Mouse (Mus musculus) frontal cortex, postnatal 10 days (tissue): ENCODE results near the gene Guca2a.
A peak's percentile ranks its signal among the peaks of the same experiment; 100 is the strongest.
"Not testable (repeated sequence)": the region's sequence is repeated elsewhere in the genome, so short reads cannot be mapped to it uniquely, and the experiment has no call there.

ENCODE experiments used
- DNase-seq, 2 experiments: peaks; one replicate each; pipeline ENCODE4 v3.0.0; 2022; ENCODE audit warnings: low spot score in 2 of 2, mixed read lengths in 1 of 2

Guca2a gene

DNA sequence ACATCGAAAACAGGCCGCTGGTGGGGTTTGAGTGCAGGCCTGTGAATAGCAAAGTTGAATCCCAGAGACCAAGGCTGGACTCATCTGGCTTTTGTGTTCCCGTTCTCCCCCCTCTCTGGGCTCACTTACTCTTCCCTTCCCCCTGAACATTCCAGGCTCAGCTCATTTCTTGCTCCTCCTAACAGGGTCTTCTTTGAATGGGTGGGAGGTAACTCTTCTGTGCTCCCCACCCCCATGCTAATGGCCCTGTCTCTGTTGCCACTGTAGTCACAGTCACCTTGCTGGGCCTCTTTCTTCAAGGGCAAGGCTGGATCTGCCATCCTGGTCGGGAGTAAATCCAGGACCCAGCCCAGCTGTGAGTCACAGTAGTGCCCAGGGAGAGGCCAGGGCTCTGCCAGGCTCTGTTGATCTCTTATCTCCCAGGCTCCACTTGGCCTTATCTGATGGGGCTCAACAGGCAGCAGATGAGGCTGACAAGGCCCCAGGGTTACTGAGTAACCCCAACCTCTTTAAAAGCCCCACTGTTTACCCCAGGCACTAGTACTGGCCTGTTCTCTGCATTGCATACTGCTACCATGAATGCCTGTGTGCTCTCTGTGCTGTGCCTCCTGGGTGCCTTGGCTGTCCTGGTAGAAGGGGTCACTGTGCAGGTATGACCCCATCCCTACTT lies at the start of gene Guca2a:
TSS of gene Guca2a (plus strand) at position 529 of the 670 bp plus-strand sequence.
- no peak for DNase-seq

DNA sequence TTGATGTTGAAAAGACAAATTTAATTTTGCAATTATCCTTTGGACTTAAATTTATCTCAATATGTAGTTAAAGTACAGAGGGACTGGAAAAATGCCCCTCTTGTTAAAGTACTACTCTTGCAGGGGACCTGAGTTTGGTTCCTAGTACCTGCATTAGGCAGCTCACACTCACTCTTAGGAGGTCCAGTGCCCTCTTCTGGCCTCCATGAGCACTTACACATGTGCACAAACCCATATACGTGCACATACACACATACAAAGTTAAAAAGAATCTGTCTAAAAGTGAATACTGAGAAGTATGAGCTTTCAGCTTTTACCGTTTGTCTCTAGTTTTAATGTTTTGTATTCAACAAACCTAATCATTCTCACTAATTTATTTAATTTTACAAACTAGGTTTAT lies 49.5 kb upstream of the Guca2a start:
- DNase-seq = no peak

DNA sequence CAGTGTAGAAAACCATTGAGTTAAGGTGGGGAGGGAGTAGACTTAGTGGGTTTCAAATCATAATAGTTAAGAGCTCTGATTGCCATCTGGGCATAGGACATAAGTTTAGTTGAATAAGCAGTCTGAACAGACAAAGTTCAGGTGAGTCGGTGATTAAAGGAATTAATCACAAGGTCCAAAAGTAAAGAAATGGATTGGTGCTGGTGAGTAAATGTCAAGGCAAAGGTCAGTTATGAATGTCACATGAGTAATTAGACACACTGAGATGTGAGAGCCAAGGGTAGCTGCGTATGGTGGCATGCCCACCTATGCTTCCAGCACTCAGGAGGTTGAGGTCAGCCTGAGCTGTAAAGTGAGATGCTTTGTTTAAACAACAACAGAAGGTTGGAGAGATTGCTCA lies 48.1 kb upstream of the Guca2a start:
- no peak for DNase-seq

DNA sequence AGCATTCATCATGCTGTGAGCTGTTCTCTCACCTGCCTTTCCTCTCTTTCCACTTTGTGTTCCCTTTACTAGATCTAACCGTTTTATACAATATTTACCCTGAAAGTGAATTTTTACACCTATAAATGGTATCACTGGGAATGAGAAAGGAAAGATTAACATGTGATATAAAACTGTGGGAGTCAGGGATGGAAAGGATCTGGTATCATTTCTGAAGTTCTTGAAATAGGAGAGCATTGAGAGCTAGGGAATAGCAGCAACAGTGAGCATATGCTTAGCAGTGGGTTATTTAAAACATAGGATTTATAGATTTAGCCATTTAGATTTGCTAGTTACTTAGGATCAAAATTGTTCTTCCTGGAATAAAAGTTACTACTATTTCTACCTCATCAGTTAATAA lies 47.5 kb upstream of the Guca2a start:
- DNase-seq = no peak

DNA sequence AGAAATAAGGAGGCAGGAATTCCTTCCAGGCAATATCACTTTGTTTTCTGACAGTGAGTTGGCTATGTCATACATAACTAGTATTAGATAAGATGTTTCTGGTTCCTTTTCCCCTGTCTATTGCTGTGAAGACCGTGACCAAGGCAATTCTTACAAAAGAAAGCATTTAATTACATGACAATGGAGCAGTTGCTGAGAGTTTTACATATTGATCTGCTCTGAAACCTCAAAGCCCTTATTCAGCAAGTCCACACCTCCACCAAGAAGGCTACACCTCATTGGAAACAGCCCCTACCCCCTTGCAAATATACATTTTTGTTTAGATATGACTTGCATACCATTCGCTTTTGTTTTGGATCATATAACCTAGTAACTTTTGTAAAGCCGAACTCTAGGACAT lies 45.0 kb upstream of the Guca2a start:
- DNase-seq = no peak

DNA sequence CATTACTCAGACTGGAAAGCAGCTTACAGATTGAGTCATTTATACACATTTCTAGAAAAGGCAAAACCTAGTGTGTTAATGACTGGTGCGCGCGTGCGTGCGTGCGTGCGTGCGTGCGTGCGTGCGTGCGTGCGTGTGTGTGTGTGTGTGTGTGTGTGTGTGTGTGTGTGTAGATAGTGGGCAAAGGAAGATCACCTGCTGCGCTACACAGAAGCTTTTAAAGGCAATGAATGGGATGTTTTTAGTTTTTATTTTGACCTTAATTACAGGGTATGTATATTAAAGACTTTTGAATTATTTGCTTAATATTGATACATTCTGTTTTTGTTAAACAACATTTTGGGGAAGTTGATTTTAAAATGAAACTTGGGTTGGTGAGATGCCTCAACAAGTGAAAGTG lies 43.2 kb upstream of the Guca2a start:
- DNase-seq = no peak

DNA sequence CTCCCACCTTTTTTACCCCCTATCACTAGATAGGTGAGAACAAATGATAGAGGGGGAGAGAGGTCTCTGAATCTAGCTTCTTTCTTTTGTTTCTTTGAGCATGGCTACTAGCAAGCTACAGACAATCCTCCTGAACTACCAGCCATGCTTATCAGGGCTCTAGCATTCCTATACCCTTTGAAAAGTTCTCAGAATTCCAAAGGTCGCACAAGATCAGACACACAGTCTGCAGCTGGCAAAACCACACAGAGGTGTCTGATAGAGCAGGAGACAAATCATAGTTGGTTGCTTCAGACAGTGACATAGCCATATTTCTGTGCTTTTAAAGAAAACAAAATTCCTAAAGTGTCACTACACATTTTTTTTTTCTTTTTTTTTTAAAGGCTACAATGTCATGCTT lies 37.9 kb upstream of the Guca2a start:
- no peak for DNase-seq

DNA sequence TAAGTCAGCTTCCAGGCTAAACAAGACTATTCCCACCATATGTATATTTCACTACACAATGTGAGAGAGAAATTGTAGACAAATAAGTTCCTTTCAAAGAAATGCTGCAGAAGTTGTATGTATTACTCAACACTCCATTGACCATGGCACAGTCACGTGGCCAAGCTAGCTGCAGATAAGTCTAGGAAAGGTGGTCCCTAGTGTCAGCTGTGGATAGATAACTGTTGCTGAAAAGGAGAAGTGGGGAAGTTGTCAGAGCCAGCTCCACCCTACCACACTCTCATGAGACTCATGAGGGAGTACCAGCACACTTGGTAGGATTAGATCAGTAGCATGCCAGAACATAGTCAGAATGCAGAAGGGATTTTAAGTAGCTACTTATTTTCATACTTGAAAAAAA lies 28.0 kb upstream of the Guca2a start:
- no peak for DNase-seq

DNA sequence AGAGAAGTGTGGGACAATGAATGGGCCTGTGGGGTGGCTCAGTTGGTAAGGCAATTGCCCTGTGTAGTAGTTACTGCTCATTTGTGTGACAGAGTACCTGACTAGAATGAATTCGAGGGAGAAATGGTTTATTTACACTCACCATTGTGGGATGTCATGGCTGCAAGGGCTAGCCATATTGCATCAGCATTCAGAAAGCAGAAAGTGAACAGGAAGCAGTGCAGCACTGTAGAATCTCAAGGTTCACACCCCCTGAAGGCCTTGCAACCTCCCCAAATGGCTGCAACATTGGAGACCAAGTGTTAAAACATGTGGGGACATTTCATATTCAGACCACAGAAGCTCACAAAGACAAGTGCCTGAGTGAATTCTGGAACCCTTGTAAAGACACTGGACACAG lies 23.4 kb upstream of the Guca2a start:
- DNase-seq = no peak

DNA sequence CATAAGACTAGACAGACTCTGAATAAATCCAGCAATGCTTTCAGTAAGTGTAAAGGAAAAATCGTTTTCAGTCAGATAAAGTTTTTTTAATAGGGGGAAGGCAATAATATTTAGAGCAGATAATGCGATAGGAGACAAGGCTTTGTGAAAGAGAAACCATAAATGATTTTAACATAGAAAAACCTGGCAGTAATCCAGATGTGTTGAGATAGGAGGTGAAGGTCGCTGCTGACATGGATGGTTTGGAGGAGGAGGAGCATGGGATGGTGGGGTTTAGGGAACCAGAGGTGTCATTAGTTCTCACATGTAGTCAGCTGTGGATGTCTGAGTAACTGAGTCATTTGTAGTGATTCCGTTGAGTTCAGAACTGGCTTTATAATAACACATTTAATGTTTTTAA lies 22.8 kb upstream of the Guca2a start:
- no peak for DNase-seq

DNA sequence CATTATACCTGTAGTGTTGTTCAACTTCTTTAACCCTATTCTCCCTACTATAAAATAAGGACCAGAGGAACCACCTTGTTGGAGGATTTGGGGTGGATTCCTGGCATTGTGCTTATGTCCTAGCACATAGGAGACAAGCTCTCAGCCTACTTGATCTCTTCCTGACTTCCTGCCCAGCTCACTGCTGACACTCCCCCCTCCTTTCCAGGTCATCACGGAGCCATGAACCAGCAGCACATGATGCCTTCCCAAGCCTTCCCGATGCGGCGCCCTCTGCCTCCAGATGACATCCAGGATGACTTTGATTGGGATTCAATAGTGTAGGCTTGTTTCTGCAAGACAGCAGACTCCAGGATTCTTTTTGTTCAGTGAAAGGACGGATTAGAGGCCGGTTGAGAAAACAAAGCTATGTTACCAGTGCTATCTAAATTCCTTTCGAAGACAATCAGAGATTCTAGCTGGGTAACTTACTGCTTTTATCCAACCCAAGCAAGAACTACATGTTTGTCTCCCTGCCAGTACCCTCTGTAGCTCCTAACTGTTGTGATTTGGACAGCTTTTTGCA lies 11.3 kb upstream of the Guca2a start:
- no peak for DNase-seq

DNA sequence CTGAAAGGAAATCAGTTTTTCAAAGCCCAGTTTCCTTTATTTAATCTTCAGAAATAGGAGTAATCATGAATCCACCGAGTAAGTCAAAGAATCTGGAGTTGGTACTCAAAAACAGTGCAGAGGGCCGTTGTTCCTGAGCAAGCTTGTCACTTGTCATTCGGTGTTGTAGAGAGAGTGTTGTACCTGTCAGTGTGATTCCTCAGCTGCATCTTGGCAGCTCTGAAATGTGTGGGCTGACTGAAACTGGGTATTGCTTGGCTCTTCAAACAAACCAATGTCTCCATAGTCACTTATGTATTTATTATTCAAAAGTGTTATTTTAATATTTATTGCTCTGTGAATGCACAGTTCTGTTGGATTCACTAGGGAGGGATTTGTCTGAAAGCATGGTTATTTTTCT lies 10.6 kb upstream of the Guca2a start:
- DNase-seq = no peak

DNA sequence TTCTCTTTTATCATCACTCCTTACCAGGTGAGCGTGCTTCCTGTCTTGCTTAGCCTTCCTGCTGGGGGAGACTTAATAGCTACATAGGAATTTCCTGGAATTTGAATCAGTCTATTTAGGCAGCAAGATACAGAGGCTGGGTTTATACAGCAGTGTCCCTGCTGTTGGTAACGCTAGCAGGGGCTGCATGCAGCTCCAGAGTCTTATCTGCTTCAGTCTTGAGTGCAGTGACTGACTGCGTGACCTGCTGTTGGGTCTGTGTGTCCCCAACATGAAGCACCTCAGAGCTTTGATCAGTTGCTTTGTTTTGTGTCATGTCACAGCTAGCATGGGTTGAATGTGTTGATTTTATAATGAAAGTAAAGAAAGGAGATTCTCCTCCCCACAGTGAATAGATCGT lies 10.2 kb upstream of the Guca2a start:
- no peak for DNase-seq

DNA sequence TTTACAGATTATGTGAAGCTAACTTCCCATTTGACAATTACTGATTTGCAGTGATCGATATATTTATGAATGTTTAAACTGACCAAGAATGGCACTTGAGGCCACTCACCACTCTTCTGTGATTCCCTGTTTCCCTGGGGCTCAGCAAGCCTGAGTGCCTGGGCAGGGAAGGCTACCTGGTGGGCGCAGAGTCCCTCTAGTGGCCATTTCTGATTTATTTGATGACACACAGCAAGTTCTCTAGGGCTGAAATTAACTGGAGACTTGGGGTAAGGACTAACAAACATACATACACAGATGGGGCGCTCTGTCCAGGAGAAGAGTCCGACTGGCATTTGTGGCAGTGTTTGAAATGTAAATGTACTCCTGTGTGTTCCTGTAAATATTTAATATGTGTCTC lies 9.1 kb upstream of the Guca2a start:
- DNase-seq = not testable (repeated sequence)

DNA sequence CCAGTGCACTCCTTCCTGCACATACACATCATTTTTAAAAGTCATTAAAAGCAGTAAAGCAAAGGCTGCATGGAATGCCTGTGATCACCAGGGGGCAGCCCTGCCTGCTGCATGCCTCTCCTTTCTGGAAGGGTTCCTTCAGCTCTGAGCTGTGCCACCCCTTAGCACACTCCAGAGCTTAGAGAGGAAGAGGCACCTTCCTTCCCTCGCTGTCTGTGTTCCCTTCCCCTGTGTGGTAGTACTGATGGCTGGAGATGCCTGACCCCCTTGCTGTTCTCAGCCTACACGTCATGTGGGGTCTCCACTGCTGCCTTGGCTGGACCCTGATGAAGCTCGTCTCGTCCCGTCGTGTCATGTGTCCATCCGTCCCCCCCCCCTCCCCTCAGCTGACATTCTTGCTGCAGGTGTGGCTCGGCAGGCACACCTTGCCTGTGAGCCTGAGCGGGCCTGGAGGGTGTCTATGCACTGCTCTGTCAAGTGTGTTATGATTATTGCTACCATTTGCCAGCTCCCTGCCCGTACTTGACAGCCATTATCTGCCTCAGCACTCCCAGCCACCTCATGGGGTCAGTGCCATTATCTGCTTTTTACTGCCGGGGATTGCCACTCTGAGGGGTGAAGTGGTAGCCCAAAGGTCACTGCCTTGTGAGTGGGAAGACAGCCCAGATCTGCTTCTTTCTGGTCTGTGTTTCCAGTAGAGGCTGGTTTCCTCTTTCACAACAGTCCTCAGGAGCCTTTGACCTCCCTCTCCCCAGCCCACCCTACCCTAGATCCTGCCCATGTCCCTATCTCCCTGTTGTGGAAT lies 6.2 kb upstream of the Guca2a start:
- DNase-seq = peak in 1 of 2 experiments; percentile 49

DNA sequence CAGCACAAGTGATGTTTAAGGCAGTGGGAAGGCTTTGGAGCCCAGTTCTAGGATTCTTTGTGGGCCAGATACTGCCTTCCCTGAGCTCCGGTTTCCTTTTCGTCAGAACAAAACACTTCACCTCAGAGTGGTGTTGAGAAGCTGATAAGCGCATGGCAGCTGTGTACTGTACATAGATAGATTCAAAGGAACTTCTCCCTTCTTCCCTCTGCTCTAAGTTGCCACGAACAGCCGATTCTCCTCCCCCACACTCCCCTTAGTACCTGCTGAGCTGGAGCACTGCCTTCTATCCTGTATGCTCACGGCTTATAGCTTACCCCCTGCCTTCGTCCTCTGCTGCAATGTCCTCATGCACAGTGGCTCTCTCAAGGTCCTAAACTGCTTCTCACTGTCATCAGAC lies 4.8 kb upstream of the Guca2a start:
- DNase-seq = no peak

DNA sequence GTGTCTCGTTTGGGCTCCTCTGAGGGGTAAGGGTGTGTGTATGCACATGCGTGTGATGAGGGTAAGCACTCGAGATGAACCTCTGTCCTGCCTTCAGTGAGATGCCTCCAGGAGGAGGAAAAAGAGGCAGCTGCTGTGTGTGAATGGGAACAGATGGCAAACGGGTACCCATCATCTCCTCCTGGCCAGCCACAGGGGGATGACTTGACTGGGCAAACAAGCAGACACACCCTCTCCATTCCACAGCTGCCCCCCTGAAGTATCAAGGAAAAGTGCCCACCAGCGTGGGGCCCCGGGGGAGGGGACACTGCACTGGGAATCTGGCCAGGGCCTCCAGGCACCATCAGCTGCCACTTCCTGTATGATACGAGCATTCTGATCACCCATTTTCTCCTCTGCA lies 4.2 kb upstream of the Guca2a start:
- DNase-seq = no peak

DNA sequence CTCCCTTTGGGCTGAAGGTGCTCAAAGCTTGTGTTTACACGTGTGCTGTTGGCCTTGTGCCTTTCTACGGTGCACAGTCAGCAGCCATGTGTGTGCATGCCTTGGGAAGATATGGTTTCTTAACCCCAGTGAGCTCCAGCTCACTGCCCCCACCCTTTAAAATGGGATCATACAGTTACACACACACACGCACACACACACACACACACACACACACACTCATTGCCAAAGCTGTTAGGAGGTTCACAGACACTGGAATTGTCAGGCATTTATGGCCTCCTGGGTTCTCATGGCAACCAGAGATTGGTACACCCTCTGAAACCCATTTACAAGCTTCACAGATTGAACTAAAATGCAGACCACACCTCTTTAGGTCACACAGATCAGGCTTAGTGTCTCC lies 3.6 kb upstream of the Guca2a start:
- no peak for DNase-seq

DNA sequence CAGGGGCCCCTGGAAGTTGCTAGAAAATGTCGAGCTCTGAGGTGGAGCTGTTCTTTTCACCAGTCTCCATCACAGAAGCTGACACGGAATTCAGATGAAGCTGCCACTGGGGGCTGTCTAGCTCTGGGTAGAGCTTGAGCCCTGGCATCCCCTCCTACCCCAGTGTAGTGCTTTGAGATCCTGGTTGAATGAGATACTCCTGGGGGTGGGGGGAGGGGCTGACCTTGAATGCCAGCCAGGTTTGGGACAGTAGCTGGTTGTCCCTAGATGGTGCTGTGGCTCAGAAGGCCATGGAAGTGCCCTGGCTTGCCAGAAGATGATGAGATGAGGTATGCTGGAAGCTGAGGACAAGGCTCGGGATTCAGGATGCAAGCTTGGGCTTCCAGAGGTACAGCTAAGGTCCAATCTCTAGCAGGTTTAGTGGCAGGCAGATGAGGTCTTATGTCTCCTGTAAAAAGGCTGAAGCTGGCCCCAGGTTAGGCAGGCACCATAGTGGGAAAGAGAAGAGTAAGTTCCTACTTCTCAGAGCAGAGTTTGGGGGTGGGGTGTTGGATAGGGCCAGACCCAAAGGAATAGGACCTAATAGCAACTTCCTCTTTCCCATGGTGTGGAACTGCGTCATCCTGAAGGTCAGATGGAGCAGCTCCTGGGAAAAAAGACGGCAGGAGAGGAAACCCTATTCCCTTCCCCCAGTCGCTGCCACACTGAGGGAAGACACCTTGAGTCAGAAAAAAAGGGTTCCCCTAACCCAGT lies 2.4 kb upstream of the Guca2a start:
- DNase-seq = no peak

DNA sequence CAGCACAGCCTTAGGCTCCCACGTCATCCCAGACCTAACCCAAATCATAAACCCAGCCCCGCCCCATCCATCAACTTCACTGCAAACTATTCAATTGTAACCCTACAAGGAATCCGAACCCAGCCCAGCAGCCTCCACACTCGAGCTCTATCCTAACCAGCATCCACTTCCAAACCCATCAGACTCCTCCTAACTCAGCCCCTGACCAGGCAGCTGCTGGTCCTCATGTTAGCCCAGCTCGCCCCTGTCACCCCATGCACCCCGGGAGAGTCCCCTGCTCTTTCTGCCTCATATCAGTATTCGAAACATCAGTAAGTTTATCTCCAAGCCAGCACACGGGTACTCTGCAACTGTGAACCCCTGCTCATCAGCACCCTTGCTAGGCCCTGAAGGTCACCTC lies 1.8 kb upstream of the Guca2a start:
- no peak for DNase-seq

DNA sequence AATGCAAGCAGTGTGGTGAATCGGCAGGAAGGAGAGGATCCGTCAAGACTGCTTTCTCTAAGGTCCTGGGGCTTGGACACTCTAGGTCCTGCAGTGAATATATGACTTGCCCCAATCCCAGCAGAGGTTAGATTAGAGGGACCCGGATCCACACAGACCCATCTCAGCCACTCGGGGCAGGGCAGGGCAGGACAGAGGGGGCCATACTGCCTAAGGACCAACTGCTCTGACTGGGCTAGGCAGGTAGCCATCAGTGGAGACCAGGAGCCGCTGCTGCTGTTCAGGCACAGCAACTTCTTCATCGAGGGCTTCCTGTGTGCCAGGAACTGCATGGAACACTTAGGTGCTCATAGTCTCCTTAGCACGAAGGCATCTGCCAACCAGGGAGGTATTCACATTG lies 773 bp upstream of the Guca2a start:
- no peak for DNase-seq

DNA sequence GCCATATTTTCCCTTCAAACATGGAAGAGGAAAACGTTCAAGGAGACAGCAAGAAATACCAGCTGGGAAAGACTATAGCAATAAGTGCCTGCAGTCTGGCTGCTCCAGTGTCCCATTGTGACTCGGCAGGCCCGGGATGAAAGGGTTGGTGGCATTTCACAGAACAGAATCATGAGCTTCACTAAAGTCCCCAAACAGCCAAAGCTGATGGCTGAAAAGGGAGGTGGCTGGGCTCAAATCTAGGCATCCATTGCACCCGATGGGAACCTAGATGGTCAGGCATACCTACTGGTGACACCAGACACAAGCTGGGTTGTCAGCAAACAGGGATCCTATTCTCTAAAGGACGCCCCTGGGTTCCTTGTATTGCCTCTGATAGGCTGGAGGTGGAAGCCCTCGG lies 442 bp downstream of the Guca2a start:
- DNase-seq = no peak

DNA sequence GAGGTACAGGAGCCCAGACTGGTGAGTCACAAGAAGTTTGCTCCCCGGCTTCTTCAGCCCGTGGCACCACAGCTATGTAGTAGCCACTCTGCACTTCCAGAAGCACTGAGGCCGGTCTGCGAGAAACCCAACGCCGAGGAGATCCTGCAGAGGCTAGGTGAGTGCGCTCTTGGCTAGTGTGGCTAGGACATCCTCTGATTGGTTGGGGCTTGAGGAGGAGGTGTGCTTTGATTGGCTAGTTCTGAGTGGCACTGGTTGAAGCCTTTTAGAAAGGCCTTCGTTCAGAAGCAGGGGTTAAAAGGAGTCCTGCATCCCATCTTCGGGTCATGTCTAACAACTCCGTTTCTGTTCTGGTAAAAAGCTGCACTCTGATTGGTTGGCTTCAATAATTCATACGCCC lies 1.2 kb downstream of the Guca2a start:
- no peak for DNase-seq
